Mouse (Mus musculus): ENCODE measurements around the gene Tnpo1. TPM values are rescaled to one million over a fixed set of nuclear protein-coding genes. Genes with fewer than 3 reads are reported as not detected.
"Not testable (repeated sequence)": the region's sequence is repeated elsewhere in the genome, so short reads cannot be mapped to it uniquely, and the experiment has no call there.

The Tnpo1 gene
- total RNA-seq, 4 experiments from 2014 or later, result 51.7 to 66.2 (median 62.7) TPM

GRCm38 (mm10) chr13:98890137-98890870 lies 35.9 kb downstream of the Tnpo1 start:
- DNase-seq (ENCODE audit: low spot score in 2 of 2), result peak; percentile 36 to 37

- no peak for DNase-seq (ENCODE audit: low spot score in 2 of 2)
These were observed 37.0 kb downstream of the Tnpo1 start for GRCm38 (mm10) chr13:98889211-98889610.

- DNase-seq (ENCODE audit: low spot score in 2 of 2), result no peak
These were observed 42.4 kb downstream of the Tnpo1 start for GRCm38 (mm10) chr13:98883774-98884173.

GRCm38 (mm10) chr13:98881991-98882390 lies 44.2 kb downstream of the Tnpo1 start:
- no peak for DNase-seq (ENCODE audit: low spot score in 2 of 2)

GRCm38 (mm10) chr13:98880336-98880735 lies 45.8 kb downstream of the Tnpo1 start:
- no peak for DNase-seq (ENCODE audit: low spot score in 2 of 2)

- DNase-seq (ENCODE audit: low spot score in 2 of 2), result no peak
These were observed 46.8 kb downstream of the Tnpo1 start for GRCm38 (mm10) chr13:98879422-98879821.

- DNase-seq (ENCODE audit: low spot score in 2 of 2), result no peak
These were observed 49.0 kb downstream of the Tnpo1 start for GRCm38 (mm10) chr13:98877165-98877564.

GRCm38 (mm10) chr13:98874727-98875126 lies 51.5 kb downstream of the Tnpo1 start:
- DNase-seq (ENCODE audit: low spot score in 2 of 2), result no peak

GRCm38 (mm10) chr13:98872273-98872847 lies 53.8 kb downstream of the Tnpo1 start:
- DNase-seq (ENCODE audit: low spot score in 2 of 2), result no peak

GRCm38 (mm10) chr13:98871263-98871662 lies 54.9 kb downstream of the Tnpo1 start:
- DNase-seq (ENCODE audit: low spot score in 2 of 2), result no peak

GRCm38 (mm10) chr13:98868236-98868923 lies 57.8 kb downstream of the Tnpo1 start:
- no peak for DNase-seq (ENCODE audit: low spot score in 2 of 2)

GRCm38 (mm10) chr13:98867810-98868209 lies 58.4 kb downstream of the Tnpo1 start:
- DNase-seq (ENCODE audit: low spot score in 2 of 2), result no peak

- no peak for DNase-seq (ENCODE audit: low spot score in 2 of 2)
These were observed 70.9 kb downstream of the Tnpo1 start for GRCm38 (mm10) chr13:98855291-98855690.

- DNase-seq (ENCODE audit: low spot score in 2 of 2), result peak in 1 of 2 experiments; percentile 2
These were observed 80.4 kb downstream of the Tnpo1 start for GRCm38 (mm10) chr13:98845794-98846193.

- DNase-seq (ENCODE audit: low spot score in 2 of 2), result no peak
These were observed 89.6 kb downstream of the Tnpo1 start for GRCm38 (mm10) chr13:98836423-98837088.

- no peak for DNase-seq (ENCODE audit: low spot score in 2 of 2)
These were observed 90.4 kb downstream of the Tnpo1 start for GRCm38 (mm10) chr13:98835740-98836139.

- no peak for DNase-seq (ENCODE audit: low spot score in 2 of 2)
These were observed 91.5 kb downstream of the Tnpo1 start for GRCm38 (mm10) chr13:98834723-98835122.

- DNase-seq (ENCODE audit: low spot score in 2 of 2), result no peak
These were observed 92.0 kb downstream of the Tnpo1 start for GRCm38 (mm10) chr13:98834199-98834598.

- no peak for DNase-seq (ENCODE audit: low spot score in 2 of 2)
These were observed 93.4 kb downstream of the Tnpo1 start for GRCm38 (mm10) chr13:98832451-98833450.

- DNase-seq (ENCODE audit: low spot score in 2 of 2), result not testable (repeated sequence)
These were observed 97.2 kb downstream of the Tnpo1 start for GRCm38 (mm10) chr13:98829026-98829425.

GRCm38 (mm10) chr13:98825574-98825973 lies 100.6 kb downstream of the Tnpo1 start:
- no peak for DNase-seq (ENCODE audit: low spot score in 2 of 2)

Data from left cerebral cortex, adult 8-10 months (tissue).